Comparison of ENCODE assay signal across 18 mouse cellular contexts in genomic region chr7:67995276-67995675, GRCm38 (mm10). TPM values are rescaled to one million over a fixed set of nuclear protein-coding genes. Genes with fewer than 3 reads are reported as not detected.
DNase-seq lines count a peak whose midpoint lies in the region; ATAC-seq and TF ChIP-seq lines count a peak whose summit lies in the region.
"Had no signal": no experiment of that assay in that cellular context is flagged by ENCODE, and none has a peak within 500 bp of the region (broad histone marks: within the 10 kb centered on the region; RNA-seq: fewer than 3 reads in every experiment).

No protein-coding gene starts in this region.

- H3K27me3 ChIP-seq in hindbrain, embryonic 14.5 days (ENCODE audit: control insufficient read depth, insufficient read depth, low read length), result no peaks in the 10 kb centered on the region
- no peaks in the 10 kb centered on the region for H3K27me3 ChIP-seq in hindbrain, embryonic 10.5 days (ENCODE audit: insufficient read depth, poor library complexity, severe bottlenecking)
- H3K27me3 ChIP-seq in thymus, adult 2 months (ENCODE audit: control insufficient read depth, insufficient read depth, low read length), result no peaks in the 10 kb centered on the region

- H3K4me1 ChIP-seq in hindbrain, embryonic 14.5 days (replicated peaks; ENCODE audit: control insufficient read depth, insufficient read depth, low read length), result peaks cover 25% of the 10 kb centered on the region
- H3K4me1 ChIP-seq in hindbrain, embryonic 10.5 days (replicated peaks), result peaks cover 41% of the 10 kb centered on the region
- peaks cover 17% of the 10 kb centered on the region for H3K4me1 ChIP-seq in thymus, adult 2 months (replicated peaks; ENCODE audit: control insufficient read depth, insufficient read depth, low read length)

- WGBS in hindbrain, embryonic 14.5 days, result 61% methylated on average over 8 of the region's 8 CpGs
- 57% methylated on average over 8 of the region's 8 CpGs for WGBS in hindbrain, embryonic 10.5 days
- 25% methylated on average over 8 of the region's 8 CpGs for WGBS in thymus, adult 2 months

- DNase-seq in hindbrain, embryonic 14.5 days (ENCODE audit: low spot score), result no peak
- DNase-seq in hindbrain, embryonic 10.5 days (ENCODE audit: low spot score), result no peak
- peak; percentile 37 for DNase-seq in right cerebral cortex, adult 18-20 months
- no peak for DNase-seq in right cerebral cortex, postnatal 4 days
- peak; percentile 14 for DNase-seq in skeletal muscle tissue, adult 2 months (ENCODE audit: low read depth, low spot score)
- no peak for DNase-seq in urinary bladder, postnatal 25 days (ENCODE audit: low spot score)
- DNase-seq in thymus, adult 2 months, result no peak
- DNase-seq: cerebellum, adult 8-10 months; forebrain, postnatal 0 days; gastrocnemius, postnatal 10 days; heart, postnatal 36 days; kidney, adult 2 months; kidney, postnatal 36 days; layer of hippocampus, postnatal 36 days; lung, postnatal 36 days had no signal

- H3K4me2 ChIP-seq in hindbrain, embryonic 14.5 days (replicated peaks), result no peak overlapping the region

- H3K27ac ChIP-seq in hindbrain, embryonic 14.5 days, result no peak overlapping the region
- no peak overlapping the region for H3K27ac ChIP-seq in hindbrain, embryonic 10.5 days
- H3K27ac ChIP-seq in thymus, adult 2 months (ENCODE audit: control insufficient read depth, insufficient read depth, low read length), result no peak overlapping the region
- H3K27ac ChIP-seq: liver, embryonic 14.5 days had no signal

- H3K4me3 ChIP-seq in hindbrain, embryonic 14.5 days (replicated peaks; ENCODE audit: low read length), result no peak overlapping the region
- H3K4me3 ChIP-seq in hindbrain, embryonic 10.5 days, result no peak overlapping the region
- no peak overlapping the region for H3K4me3 ChIP-seq in thymus, adult 2 months (ENCODE audit: control insufficient read depth, insufficient read depth, low read length)
- H3K4me3 ChIP-seq: myocyte had no signal

- H3K9me3 ChIP-seq in hindbrain, embryonic 14.5 days (ENCODE audit: control insufficient read depth, low read length), result no peaks in the 10 kb centered on the region
- H3K9me3 ChIP-seq in hindbrain, embryonic 10.5 days, result no peaks in the 10 kb centered on the region

- no peak for TF ChIP-seq CTCF in thymus, adult 2 months (IDR thresholded peaks at IDR 0.05; ENCODE audit: borderline replicate concordance, control insufficient read depth, extremely low read depth, insufficient read depth, low read length, poor library complexity)

- no peaks in the 10 kb centered on the region for H3K36me3 ChIP-seq in hindbrain, embryonic 14.5 days (replicated peaks; ENCODE audit: control insufficient read depth, insufficient read depth)
- peaks cover 8% of the 10 kb centered on the region; the same call in 1 of the 2 replicates for H3K36me3 ChIP-seq in hindbrain, embryonic 10.5 days
- H3K36me3 ChIP-seq in thymus, adult 2 months (ENCODE audit: control insufficient read depth, insufficient read depth, low read length), result no peaks in the 10 kb centered on the region

- TF ChIP-seq POLR2A in thymus, adult 2 months (IDR thresholded peaks at IDR 0.05; ENCODE audit: control insufficient read depth, extremely low read depth, insufficient read depth, low read length, poor library complexity), result no peak

- 0 out of 2 replicates have a peak, but pooled peaks have one; percentile 13 for ATAC-seq in hindbrain, embryonic 14.5 days (ENCODE audit: low FRiP score)
- ATAC-seq in hematopoietic stem cell, adult 5-6 weeks (replicated peaks in 1 of 2; ENCODE audit: insufficient read depth in 1 of 2, low FRiP score in 2 of 2, low TSS enrichment in 1 of 2, low read depth in 1 of 2, poor library complexity in 2 of 2, severe bottlenecking in 2 of 2), result peak; percentile 12 to 60; a peak in 2 of 4 replicates
- ATAC-seq: forebrain, postnatal 0 days had no signal

- no peak overlapping the region for H3K9ac ChIP-seq in hindbrain, embryonic 14.5 days
- H3K9ac ChIP-seq: forebrain, postnatal 0 days; liver, embryonic 14.5 days had no signal

RNA-seq across cellular contexts. Expression of gene Igf1r, which starts 42.6 kb away (rescaled TPM):
- 18.3 and 21.0 TPM in 2 replicates for polyA plus RNA-seq in hindbrain, embryonic 14.5 days (2014; fragmentation: Nextera tagmentation; extraction: Ambion mirVana)
- polyA plus RNA-seq in hindbrain, embryonic 10.5 days (2016; fragmentation: Nextera tagmentation; extraction: Ambion mirVana), result 19.7 and 24.9 TPM in 2 replicates
- 31.6 and 51.6 TPM in 2 replicates for total RNA-seq in hematopoietic stem cell, adult 5-6 weeks (2017)
- polyA plus RNA-seq in thymus, adult 2 months (2012; rRNA removed), result 9.0 and 9.2 TPM in 2 replicates

Comparison
In these comparisons a context has a peak if more than half of its experiments do, and no peak if none do; other contexts are left out.
1. DNase-seq: peak in right cerebral cortex, adult 18-20 months (single experiment) and skeletal muscle tissue, adult 2 months (single experiment); none in hindbrain, embryonic 14.5 days (single experiment), hindbrain, embryonic 10.5 days (single experiment), right cerebral cortex, postnatal 4 days (single experiment), urinary bladder, postnatal 25 days (single experiment) and thymus, adult 2 months (single experiment).